Mouse (Mus musculus) gastrocnemius, adult 2 months (tissue): ENCODE results near the gene Ccser2. TPM values are rescaled to one million over a fixed set of nuclear protein-coding genes. Genes with fewer than 3 reads are reported as not detected.
"Not testable (repeated sequence)": the region's sequence is repeated elsewhere in the genome, so short reads cannot be mapped to it uniquely, and the experiment has no call there.

ENCODE experiments used
- DNase-seq: peaks from one replicate; pipeline ENCODE4 v3.0.0; 2022
- H3K27ac ChIP-seq: fragments of 200-600 bp; 2 replicates; pipeline ENCODE4 v1.8.1; 2022; ENCODE audit warnings: mild to moderate bottlenecking
- H3K4me3 ChIP-seq: fragments of 200-600 bp; 2 replicates; pipeline ENCODE4 v1.8.1; 2022; ENCODE audit warnings: mild to moderate bottlenecking, moderate library complexity
- CTCF ChIP-seq: fragments of 200-600 bp; IDR thresholded peaks from 2 replicates; pipeline ENCODE4 v1.8.1; 2022; ENCODE audit warnings: antibody characterized with exemption, mild to moderate bottlenecking, moderate library complexity
- intact Hi-C: fragments of 180-260 bp; cut with DNase I; formaldehyde crosslinking; loops from one replicate; pipeline ENCODE4 v1.15.1; 2025
- long read RNA-seq, 2 experiments: library from polyadenylated mRNA; stranded (forward); transcript quantifications; one replicate each; pipeline ENCODE4 v2.0.0; 2021
- total RNA-seq, 2 experiments: library from RNA; stranded (reverse); gene quantifications; 2 replicates each; pipeline ENCODE4 v1.2.3; 2021

The Ccser2 gene
- total RNA-seq: 10 to 100 TPM; 57.2 to 63.8 TPM
- long read RNA-seq, experiment 1, full-length matches to known transcripts: 70 of 87 reads
- long read RNA-seq, experiment 1, partial matches to known transcripts: 1 of 87 reads
- long read RNA-seq, experiment 1, other reads (novel, unspliced or antisense): 16 of 87 reads
- long read RNA-seq, experiment 2, full-length matches to known transcripts: 40 of 55 reads
- long read RNA-seq, experiment 2, partial matches to known transcripts: 0 of 55 reads
- long read RNA-seq, experiment 2, other reads (novel, unspliced or antisense): 15 of 55 reads

DNA sequence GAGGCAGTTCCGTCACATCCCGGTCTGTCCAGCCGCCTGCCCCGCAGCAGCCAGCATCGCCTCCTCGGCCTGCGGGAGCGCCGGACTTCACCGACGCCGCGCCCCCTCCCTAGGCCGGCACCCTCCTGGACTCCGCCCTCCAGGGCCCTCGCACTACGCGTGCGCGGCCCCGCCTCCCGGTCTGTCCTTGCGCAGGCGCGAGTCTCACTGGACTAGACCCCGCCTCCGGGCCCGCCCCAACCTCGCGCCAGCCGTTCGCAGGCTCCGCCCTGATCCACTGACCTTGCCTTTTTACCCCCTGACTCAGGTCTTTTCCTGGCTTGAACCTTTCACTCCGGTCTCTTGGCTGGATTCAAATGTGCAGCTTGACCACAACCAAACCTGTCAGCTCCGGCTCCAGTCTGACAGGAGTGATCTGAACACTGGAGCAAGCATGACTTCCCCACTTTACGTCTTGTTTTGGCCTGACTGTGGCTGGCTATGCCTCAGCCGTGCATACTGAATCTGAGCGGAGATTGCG lies at the start of gene Ccser2:
Gene Ccser2 (minus strand): TSS at position 150 of the 520 bp plus-strand sequence.
- peak within 1 kb of the TSS; percentile 100 for H3K4me3 ChIP-seq
- intact Hi-C loops: loop anchor here (5.0 kb wide), 1 partner anchor 164 kb away; no protein-coding TSS in a partner anchor
- TF ChIP-seq CTCF: no peak
- peak; percentile 100 for DNase-seq
- peak within 1 kb of the TSS; percentile 93 for H3K27ac ChIP-seq

DNA sequence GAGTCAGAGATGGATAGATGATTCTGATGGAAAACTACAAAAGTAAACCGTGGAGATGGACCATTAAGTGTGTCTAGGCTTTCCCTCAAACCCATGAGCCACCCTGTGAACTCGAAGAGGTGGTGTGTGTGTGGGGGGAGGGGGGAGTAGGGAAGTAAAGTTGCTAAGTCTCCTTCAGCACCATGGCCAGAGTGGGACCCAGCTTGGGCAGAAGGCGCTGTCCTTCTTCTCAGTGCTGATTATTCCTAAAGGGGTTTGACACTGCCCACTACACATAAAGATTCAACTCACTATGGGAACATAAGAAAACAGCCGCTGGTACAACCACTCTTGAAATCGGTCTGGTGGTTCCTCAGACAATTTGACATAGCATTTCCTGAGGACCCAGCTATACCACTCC lies 47.3 kb upstream of the Ccser2 start:
- no peak for DNase-seq
- H3K4me3 ChIP-seq: no peak overlapping the region
- no peak for TF ChIP-seq CTCF
- no peak overlapping the region for H3K27ac ChIP-seq
- intact Hi-C loops: no loop called here

DNA sequence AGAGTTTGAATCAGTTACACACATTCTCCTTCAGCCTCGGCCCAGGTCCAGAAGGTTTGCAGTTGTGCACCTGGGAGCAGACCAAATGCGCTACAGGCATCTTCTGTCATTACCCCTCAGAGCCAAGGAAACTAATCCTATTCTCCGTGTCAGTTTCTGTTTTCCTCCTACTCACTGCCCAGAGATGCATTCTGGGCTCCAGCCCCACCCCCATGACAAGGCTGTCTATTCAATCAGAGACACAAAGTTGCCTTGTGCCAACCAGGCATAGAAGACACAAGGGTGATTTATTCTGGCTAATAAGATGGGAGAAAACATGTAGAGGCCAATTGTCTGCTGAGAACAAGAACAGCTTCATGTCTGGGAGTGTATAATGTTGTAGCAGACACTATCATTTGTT lies 45.1 kb upstream of the Ccser2 start:
- intact Hi-C loops: no loop called here
- DNase-seq: no peak
- no peak overlapping the region for H3K4me3 ChIP-seq
- no peak for TF ChIP-seq CTCF
- no peak overlapping the region for H3K27ac ChIP-seq

DNA sequence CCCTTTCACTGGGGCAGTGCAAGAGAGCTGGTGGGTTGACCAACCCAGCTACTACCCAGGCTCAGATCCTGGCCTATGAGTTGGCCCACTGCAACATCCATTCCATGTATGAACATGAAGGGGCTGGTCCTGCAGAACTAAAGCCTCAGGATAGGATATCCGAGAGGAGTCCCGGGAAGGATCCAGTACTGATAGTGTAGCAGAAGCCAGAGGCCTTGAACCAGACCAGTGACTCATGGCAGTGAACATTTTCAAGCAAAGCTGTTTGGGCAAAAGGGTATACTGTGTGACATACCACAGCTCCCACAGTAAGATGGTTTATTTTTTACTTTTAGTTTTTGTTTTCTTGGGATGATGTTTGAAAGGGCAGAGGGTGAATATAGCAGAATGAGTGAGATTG lies 41.1 kb upstream of the Ccser2 start:
- intact Hi-C loops: no loop called here
- TF ChIP-seq CTCF: no peak
- no peak overlapping the region for H3K4me3 ChIP-seq
- no peak overlapping the region for H3K27ac ChIP-seq
- DNase-seq: no peak

DNA sequence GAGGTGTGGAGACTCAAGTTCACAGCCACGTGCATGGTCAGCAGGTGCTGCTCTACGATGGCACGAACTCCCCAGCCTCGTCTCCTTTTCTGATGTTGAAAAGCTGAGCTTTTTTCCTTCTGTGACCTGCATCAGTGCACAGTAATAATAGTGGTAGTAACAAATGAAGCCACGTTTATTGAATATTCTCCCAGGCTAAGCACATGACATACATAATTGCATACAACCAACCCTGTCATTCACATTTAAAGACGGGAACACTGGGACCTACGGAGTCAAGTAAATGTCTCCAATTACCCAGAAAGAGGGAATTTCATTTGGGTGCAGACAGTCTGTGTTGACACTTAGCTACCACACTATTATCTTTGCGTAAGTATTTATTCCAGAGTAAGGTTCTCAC lies 37.9 kb upstream of the Ccser2 start:
- no peak overlapping the region for H3K27ac ChIP-seq
- no peak for DNase-seq
- H3K4me3 ChIP-seq: no peak overlapping the region
- no peak for TF ChIP-seq CTCF
- intact Hi-C loops: no loop called here

DNA sequence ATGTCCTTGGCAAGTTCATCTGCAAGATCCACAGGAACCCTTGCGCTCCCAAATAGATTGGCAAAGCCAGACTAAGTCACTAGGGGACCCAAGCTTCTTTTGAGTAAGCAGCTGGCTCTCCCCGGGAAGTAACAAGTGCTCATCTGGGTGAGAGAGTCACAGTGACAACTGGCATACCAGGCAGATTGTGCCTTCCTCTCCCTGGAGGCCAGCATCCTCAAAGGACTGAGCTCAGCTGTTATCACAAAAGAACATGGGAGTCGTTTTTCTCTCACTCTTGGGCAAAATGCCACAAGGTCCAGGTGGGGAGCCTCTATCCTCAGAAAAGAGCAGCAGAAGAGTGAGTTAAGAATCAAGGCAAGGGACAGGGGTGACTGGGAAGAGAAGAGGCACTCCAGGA lies 37.3 kb upstream of the Ccser2 start:
- no peak for DNase-seq
- TF ChIP-seq CTCF: no peak
- no peak overlapping the region for H3K27ac ChIP-seq
- intact Hi-C loops: no loop called here
- H3K4me3 ChIP-seq: no peak overlapping the region

DNA sequence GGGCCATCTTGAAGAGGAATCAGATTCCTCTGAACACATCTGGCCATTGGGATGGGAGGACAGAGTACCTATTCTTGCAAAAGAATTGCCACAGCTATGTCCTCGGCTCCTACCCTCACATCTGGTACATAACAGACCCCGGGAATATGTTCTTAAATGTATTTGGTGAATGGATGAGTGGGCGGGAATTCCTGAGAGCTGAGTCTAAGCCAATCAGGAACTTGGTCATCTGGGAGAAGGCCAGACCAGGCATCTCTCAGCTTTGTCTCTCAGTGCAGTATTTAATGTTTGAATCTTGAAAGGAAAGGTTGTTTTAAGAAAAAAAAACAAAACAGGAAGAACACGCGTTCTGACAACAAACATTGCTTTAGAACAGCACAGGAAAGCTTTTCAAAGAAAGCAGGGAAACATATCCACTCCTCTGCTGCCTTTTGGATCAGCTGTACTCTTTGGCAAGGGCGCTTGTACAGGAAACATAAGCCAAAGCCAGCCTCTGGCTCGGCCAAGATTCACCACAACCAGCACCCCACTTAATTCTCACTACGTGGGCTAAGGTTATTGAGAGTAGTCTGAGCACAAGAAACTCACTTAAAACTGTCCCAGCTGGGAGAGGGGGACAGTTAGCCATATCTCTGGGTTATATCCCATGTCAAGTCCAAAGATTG lies 35.0 kb upstream of the Ccser2 start:
- no peak overlapping the region for H3K27ac ChIP-seq
- TF ChIP-seq CTCF: no peak
- no peak for DNase-seq
- intact Hi-C loops: no loop called here
- no peak overlapping the region for H3K4me3 ChIP-seq

DNA sequence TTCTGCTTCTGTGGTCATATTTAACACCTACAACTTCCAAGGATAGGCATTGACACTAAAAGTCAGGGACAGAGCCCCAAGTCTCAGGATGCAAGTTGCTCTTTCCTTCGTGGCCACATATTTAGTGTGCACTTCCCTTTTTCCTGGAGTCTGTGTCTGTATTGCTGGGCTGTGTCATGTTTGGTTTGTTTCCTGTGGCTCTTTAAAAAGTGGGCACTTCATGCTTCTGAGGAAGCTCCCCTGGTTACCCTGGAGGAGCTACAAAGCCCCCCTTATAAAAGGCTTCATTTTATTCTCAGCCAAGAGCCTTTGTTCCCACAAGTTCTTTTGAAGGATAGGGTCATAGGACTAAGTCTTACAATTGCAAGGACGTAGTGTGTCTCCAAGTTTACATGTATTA lies 34.3 kb upstream of the Ccser2 start:
- Histone ChIP-seq H3K27ac (no peak overlapping the region), H3K4me3 (no peak overlapping the region)
- TF ChIP-seq CTCF: no peak
- intact Hi-C loops: no loop called here
- no peak for DNase-seq

DNA sequence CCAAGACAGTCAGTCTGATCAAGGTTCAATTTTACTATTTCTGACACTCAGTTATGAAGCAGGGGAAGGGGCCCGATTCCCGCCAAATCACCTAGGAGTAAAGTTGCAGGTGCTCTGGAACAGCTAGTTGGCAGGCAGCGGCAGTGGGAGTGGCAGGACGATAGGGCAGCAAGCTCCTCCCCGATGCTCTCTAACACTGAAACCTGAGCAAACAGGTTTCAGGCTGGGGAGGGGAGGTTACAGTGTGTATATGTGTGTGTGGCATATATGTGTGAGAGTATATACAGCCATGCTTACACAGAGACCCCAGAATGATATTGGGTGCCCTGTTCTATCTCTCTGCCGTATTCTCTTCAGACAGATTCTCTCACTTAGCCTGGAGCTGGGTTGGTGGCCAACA lies 32.2 kb upstream of the Ccser2 start:
- H3K27ac ChIP-seq, H3K4me3 ChIP-seq, intact Hi-C loops, DNase-seq: not testable (repeated sequence)

DNA sequence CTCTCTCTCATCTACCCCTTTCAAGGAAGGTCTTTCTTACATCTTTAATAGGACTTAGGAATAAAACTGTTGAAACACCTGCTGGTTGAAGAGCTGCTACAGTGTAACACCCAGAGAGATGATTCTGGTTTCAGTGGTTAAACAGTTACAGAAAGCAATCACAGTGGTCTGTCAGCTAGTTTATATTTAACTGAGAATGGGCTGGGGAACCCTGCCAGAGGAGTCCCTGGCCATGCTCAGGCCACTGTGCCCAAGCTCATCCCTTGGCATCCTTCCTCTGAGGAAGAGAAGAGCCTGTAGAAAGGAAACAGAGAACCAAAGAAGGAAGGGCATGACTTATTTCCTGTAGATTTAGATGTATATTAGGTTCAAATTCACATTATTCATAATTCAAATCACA lies 21.2 kb upstream of the Ccser2 start:
- no peak overlapping the region for H3K27ac ChIP-seq
- DNase-seq: no peak
- no peak overlapping the region for H3K4me3 ChIP-seq
- intact Hi-C loops: no loop called here
- TF ChIP-seq CTCF: no peak

DNA sequence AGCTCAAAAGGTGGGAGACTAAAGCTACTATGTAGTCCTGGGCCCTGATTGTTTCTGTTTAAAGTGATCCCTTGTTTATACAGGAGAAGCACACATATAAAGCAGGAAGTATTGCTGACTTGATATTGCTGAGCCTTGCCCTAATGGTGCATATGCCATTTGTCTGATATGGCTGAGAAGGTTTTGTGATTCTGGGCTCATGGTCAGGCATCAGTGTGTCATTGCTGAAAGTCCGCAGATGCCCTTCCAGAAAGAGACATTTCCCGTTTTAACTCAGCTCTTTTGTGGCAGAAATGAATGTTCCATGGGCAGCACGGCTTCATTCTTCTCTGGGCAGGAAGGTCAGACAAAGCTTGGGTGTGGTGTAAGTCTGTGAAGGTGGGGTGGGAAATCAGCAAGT lies 17.1 kb upstream of the Ccser2 start:
- no peak for TF ChIP-seq CTCF
- Histone ChIP-seq H3K4me3 (no peak overlapping the region), H3K27ac (no peak overlapping the region)
- no peak for DNase-seq
- intact Hi-C loops: no loop called here

DNA sequence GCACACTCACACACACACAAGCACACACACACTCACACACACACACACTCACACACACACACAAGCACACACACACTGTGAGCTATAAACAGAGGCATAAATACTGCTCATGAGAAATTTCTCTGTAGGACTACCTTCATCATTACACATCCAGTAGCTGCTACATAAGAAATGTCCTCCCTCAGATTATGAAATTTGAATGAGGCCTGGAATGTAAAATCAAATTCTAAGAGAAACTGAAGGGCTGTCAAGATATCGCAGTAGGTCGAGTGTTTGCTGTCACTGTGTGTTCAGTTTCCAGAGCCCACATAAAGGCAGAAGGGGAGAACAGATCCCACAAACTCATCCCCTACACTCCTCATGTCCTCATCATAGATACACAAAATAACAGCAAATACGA lies 6.4 kb upstream of the Ccser2 start:
- DNase-seq: no peak
- intact Hi-C loops: no loop called here
- TF ChIP-seq CTCF: no peak
- Histone ChIP-seq H3K4me3 (no peak overlapping the region), H3K27ac (no peak overlapping the region)

DNA sequence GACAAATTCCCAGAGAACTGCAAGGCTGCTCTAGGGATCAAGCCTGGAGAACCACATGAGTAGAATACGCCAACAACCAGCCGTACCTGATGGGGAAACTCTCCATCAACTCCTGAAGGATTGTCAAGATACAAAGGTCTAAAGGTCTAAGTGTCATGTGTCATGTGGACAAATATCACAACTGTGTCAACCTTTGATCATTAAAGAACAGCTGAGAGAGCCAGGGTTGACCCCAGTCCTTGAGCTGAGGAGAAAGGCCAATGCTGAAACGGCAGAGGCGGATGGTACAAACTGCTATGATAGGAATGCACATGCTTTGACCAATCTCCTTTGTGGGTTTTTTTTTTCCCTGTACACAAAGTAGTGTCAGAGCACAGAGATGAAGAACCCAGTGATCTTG lies 2.6 kb upstream of the Ccser2 start:
- H3K27ac ChIP-seq: no peak overlapping the region
- no peak for TF ChIP-seq CTCF
- no peak overlapping the region for H3K4me3 ChIP-seq
- DNase-seq: no peak
- intact Hi-C loops: no loop called here
